Mouse (Mus musculus): Measurements from ENCODE around the gene Garnl3. TPM values are rescaled to one million over a fixed set of nuclear protein-coding genes. Genes with fewer than 3 reads are reported as not detected.

Garnl3 gene
- polyA plus RNA-seq, 1 experiment, result 0.96 TPM

DNA sequence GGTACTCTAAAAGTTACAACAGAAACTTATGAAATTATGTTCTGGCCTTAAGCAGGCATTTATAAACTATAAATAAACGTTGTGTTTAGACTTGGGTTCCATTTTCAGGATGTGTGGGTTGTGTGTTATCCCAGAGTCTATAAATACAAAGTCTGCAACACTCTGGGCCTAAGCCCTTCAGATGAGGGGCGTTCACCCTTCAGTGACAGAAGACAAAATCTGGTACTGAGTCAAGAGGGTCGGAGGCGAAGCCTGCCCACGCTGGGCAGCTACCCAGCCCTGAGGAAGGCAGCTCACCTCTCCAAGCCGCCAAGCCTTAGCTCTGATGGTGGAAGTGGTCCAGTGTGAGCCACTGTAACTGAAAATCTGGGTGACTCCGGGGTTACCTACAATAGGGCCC, 129.3 kb downstream of the Garnl3 start:
- no peak overlapping the region for H3K4me3 ChIP-seq (ENCODE audit: control insufficient read depth, insufficient read depth, low read length)
- TF ChIP-seq CTCF (IDR thresholded peaks at IDR 0.05; ENCODE audit: borderline replicate concordance, control insufficient read depth, extremely low read depth, insufficient read depth, low read length, poor library complexity) (no peak), POLR2A (IDR thresholded peaks at IDR 0.05; ENCODE audit: control insufficient read depth, extremely low read depth, insufficient read depth, low read length, poor library complexity) (no peak)
- no peak for DNase-seq
- no peaks in the 10 kb centered on the region for H3K36me3 ChIP-seq (ENCODE audit: control insufficient read depth, insufficient read depth, low read length)
- no peaks in the 10 kb centered on the region for H3K27me3 ChIP-seq (ENCODE audit: control insufficient read depth, insufficient read depth, low read length)
- no peak overlapping the region for H3K27ac ChIP-seq (ENCODE audit: control insufficient read depth, insufficient read depth, low read length)
- WGBS, result 92% methylated on average over 7 of the region's 7 CpGs
- H3K4me1 ChIP-seq (replicated peaks; ENCODE audit: control insufficient read depth, insufficient read depth, low read length), result no peaks in the 10 kb centered on the region

DNA sequence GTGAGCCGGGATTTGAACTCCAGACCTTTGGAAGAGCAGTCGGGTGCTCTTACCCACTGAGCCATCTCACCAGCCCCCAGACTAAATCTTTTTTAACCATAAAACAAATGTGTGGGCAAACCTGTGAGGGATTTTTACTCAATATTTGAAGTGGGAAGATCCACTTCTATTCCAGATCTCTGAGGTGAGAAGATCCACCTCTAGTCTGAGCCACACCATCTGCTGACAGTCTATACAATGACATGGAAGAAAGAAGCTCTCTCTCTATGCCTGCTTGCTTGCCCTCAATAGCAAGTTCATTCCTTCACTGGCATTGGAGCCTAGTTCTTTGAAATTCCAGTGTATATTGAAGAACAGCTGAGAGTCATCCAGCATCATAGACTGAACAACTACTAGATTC, 131.7 kb downstream of the Garnl3 start:
- TF ChIP-seq POLR2A (IDR thresholded peaks at IDR 0.05; ENCODE audit: control insufficient read depth, extremely low read depth, insufficient read depth, low read length, poor library complexity) (no peak), CTCF (IDR thresholded peaks at IDR 0.05; ENCODE audit: borderline replicate concordance, control insufficient read depth, extremely low read depth, insufficient read depth, low read length, poor library complexity) (no peak)
- no peak overlapping the region for H3K27ac ChIP-seq (ENCODE audit: control insufficient read depth, insufficient read depth, low read length)
- H3K36me3 ChIP-seq (ENCODE audit: control insufficient read depth, insufficient read depth, low read length), result no peaks in the 10 kb centered on the region
- 96% methylated on average over 2 of the region's 2 CpGs for WGBS
- no peak overlapping the region for H3K4me3 ChIP-seq (ENCODE audit: control insufficient read depth, insufficient read depth, low read length)
- H3K27me3 ChIP-seq (ENCODE audit: control insufficient read depth, insufficient read depth, low read length), result no peaks in the 10 kb centered on the region
- no peak for DNase-seq
- H3K4me1 ChIP-seq (replicated peaks; ENCODE audit: control insufficient read depth, insufficient read depth, low read length), result no peaks in the 10 kb centered on the region

DNA sequence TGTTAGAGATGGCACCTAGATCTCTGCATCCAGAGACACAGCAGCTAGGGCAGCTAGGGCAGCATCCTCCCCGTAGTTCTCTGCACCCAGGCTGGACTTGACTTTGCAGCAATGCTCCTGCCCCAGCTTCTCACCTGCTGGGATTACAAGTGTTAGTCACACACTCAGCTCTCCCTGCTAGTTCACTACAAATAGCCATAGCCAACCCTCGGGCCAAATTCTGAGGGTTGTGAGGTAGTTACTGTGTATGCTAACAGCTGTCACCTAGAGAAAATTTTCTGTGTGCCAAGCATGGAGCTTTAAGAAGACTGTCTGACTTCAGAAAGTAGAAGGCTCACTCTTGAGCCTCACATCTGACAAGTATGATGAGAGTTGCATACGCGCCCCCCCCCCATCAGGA, 133.7 kb downstream of the Garnl3 start:
- WGBS, result 95% methylated on average over 4 of the region's 4 CpGs
- H3K4me1 ChIP-seq (replicated peaks; ENCODE audit: control insufficient read depth, insufficient read depth, low read length), result no peaks in the 10 kb centered on the region
- H3K27me3 ChIP-seq (ENCODE audit: control insufficient read depth, insufficient read depth, low read length), result no peaks in the 10 kb centered on the region
- no peak for TF ChIP-seq POLR2A (IDR thresholded peaks at IDR 0.05; ENCODE audit: control insufficient read depth, extremely low read depth, insufficient read depth, low read length, poor library complexity)
- no peak for TF ChIP-seq CTCF (IDR thresholded peaks at IDR 0.05; ENCODE audit: borderline replicate concordance, control insufficient read depth, extremely low read depth, insufficient read depth, low read length, poor library complexity)
- no peaks in the 10 kb centered on the region for H3K36me3 ChIP-seq (ENCODE audit: control insufficient read depth, insufficient read depth, low read length)
- no peak overlapping the region for H3K4me3 ChIP-seq (ENCODE audit: control insufficient read depth, insufficient read depth, low read length)
- DNase-seq, result no peak
- H3K27ac ChIP-seq (ENCODE audit: control insufficient read depth, insufficient read depth, low read length), result no peak overlapping the region

DNA sequence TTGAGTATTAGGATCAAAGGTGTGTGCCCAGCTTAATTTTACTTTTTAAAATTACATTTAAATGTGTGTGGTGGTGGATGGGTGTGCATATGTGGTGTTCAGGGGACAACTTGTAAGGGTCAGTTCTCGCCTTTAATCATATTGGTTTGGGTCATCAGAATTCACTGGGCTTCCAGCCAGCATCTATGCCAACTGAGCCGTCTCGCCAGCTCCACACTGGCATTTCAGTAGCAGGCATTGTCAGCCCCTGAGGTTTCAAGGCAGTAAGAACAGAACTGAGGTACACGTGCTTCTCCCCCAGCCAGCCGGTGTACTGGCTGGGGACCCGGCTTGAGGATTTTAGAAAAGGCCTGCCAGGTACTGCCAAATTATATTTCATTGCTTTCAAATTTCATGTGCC, 134.4 kb downstream of the Garnl3 start:
- Histone ChIP-seq H3K27me3 (ENCODE audit: control insufficient read depth, insufficient read depth, low read length) (no peaks in the 10 kb centered on the region), H3K36me3 (ENCODE audit: control insufficient read depth, insufficient read depth, low read length) (no peaks in the 10 kb centered on the region), H3K27ac (ENCODE audit: control insufficient read depth, insufficient read depth, low read length) (no peak overlapping the region), H3K4me1 (replicated peaks; ENCODE audit: control insufficient read depth, insufficient read depth, low read length) (no peaks in the 10 kb centered on the region), H3K4me3 (ENCODE audit: control insufficient read depth, insufficient read depth, low read length) (no peak overlapping the region)
- no peak for DNase-seq
- TF ChIP-seq CTCF (IDR thresholded peaks at IDR 0.05; ENCODE audit: borderline replicate concordance, control insufficient read depth, extremely low read depth, insufficient read depth, low read length, poor library complexity) (no peak), POLR2A (IDR thresholded peaks at IDR 0.05; ENCODE audit: control insufficient read depth, extremely low read depth, insufficient read depth, low read length, poor library complexity) (no peak)
- 82% methylated on average over 6 of the region's 6 CpGs for WGBS

DNA sequence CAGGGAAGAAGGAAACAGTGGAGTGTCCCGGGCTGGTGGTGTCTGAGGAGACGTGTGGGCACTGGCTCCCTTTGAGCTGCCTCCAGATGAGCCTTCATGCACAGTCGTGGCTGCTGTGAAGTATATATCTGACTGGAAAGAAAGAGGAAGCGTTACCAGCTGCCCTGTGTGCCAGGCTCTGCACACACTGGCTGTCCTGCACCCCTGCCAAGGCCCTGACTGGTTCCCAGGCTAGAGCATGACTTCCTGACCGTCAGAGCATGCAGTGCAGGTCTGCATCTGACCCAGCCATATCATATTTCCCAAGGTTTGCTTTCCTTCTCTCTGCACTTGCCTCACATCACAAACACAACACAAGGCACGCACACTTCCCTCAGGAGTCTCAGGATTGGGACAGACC, 139.3 kb downstream of the Garnl3 start:
- no peak for TF ChIP-seq POLR2A (IDR thresholded peaks at IDR 0.05; ENCODE audit: control insufficient read depth, extremely low read depth, insufficient read depth, low read length, poor library complexity)
- TF ChIP-seq CTCF (IDR thresholded peaks at IDR 0.05; ENCODE audit: borderline replicate concordance, control insufficient read depth, extremely low read depth, insufficient read depth, low read length, poor library complexity), result no peak
- no peak for DNase-seq
- Histone ChIP-seq H3K27ac (ENCODE audit: control insufficient read depth, insufficient read depth, low read length) (no peak overlapping the region), H3K27me3 (ENCODE audit: control insufficient read depth, insufficient read depth, low read length) (no peaks in the 10 kb centered on the region), H3K4me3 (ENCODE audit: control insufficient read depth, insufficient read depth, low read length) (no peak overlapping the region), H3K4me1 (replicated peaks; ENCODE audit: control insufficient read depth, insufficient read depth, low read length) (no peaks in the 10 kb centered on the region), H3K36me3 (ENCODE audit: control insufficient read depth, insufficient read depth, low read length) (no peaks in the 10 kb centered on the region)
- 20% methylated on average over 6 of the region's 6 CpGs for WGBS

DNA sequence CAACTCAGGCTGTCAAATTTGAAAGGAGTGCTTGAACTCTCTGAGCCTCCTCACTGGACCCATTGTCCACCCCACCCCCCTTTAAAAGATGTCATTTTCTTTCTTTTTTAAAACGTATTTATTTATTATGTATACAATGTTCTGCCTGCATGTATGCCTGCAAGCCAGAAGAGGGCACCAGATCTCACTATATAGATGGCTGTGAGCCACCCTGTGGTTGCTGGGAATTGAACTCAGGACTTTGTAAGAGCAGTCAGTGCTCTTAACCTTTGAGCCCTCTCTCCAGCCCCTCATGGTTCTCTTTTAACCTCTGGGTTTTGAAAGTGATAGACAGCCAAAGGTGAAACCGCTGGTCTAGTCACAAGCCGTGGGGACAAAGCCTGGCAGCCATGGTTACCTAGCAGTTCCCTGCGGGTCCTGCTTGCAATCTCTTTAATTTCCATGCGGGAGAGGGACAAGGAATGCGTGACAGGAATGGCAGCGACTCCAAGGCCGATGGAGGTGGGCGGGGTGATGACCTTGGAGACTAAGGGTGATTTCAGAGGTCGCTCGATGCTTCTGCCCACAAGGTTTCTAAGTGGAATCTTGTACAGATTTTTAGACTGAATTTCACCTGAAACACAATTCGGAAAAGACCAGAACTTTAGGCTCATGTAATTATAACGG, 141.2 kb downstream of the Garnl3 start:
- no peaks in the 10 kb centered on the region for H3K4me1 ChIP-seq (replicated peaks; ENCODE audit: control insufficient read depth, insufficient read depth, low read length)
- 80% methylated on average over 13 of the region's 13 CpGs for WGBS
- H3K36me3 ChIP-seq (ENCODE audit: control insufficient read depth, insufficient read depth, low read length), result no peaks in the 10 kb centered on the region
- H3K4me3 ChIP-seq (ENCODE audit: control insufficient read depth, insufficient read depth, low read length), result no peak overlapping the region
- no peaks in the 10 kb centered on the region for H3K27me3 ChIP-seq (ENCODE audit: control insufficient read depth, insufficient read depth, low read length)
- no peak overlapping the region for H3K27ac ChIP-seq (ENCODE audit: control insufficient read depth, insufficient read depth, low read length)
- no peak for DNase-seq
- TF ChIP-seq POLR2A (IDR thresholded peaks at IDR 0.05; ENCODE audit: control insufficient read depth, extremely low read depth, insufficient read depth, low read length, poor library complexity) (no peak), CTCF (IDR thresholded peaks at IDR 0.05; ENCODE audit: borderline replicate concordance, control insufficient read depth, extremely low read depth, insufficient read depth, low read length, poor library complexity) (no peak)

DNA sequence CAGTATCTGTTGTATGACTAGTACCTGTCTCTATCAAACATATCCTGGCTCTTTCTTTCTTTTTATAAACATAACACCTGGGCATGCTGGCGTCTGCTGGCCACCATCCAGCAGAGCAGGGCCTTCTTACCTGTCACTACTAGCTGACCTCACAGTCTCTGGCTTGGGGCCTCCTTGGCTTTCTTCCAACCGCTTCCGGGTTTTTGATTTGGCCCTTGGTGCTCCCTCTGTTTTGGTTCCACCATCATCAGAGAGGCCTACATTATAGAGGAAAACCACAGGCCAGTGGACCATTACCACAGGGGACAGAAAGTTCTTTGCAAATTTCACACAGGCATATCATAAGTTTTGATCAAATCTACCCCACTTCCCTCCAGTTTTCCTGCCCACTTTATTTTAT, 142.1 kb downstream of the Garnl3 start:
- H3K36me3 ChIP-seq (ENCODE audit: control insufficient read depth, insufficient read depth, low read length), result no peaks in the 10 kb centered on the region
- no peaks in the 10 kb centered on the region; the same call in 1 of the 2 replicates for H3K27me3 ChIP-seq (ENCODE audit: control insufficient read depth, insufficient read depth, low read length)
- DNase-seq, result no peak
- TF ChIP-seq POLR2A (IDR thresholded peaks at IDR 0.05; ENCODE audit: control insufficient read depth, extremely low read depth, insufficient read depth, low read length, poor library complexity) (no peak), CTCF (IDR thresholded peaks at IDR 0.05; ENCODE audit: borderline replicate concordance, control insufficient read depth, extremely low read depth, insufficient read depth, low read length, poor library complexity) (no peak)
- no peaks in the 10 kb centered on the region for H3K4me1 ChIP-seq (replicated peaks; ENCODE audit: control insufficient read depth, insufficient read depth, low read length)
- H3K27ac ChIP-seq (ENCODE audit: control insufficient read depth, insufficient read depth, low read length), result no peak overlapping the region
- H3K4me3 ChIP-seq (ENCODE audit: control insufficient read depth, insufficient read depth, low read length), result no peak overlapping the region
- 17% methylated on average over 3 of the region's 3 CpGs for WGBS

All from thymus, adult 2 months (tissue).